Mouse (Mus musculus) thymus, adult 2 months (tissue): ENCODE data around the gene Helq.

Source experiments
- CTCF ChIP-seq: fragments of 200-500 bp; IDR thresholded peaks from 2 replicates; pipeline ENCODE4 v1.5.1; 2012; ENCODE audit warnings: mild to moderate bottlenecking, control low read depth, low read length, moderate library complexity, borderline replicate concordance; ENCODE audit not compliant: control insufficient read depth, poor library complexity, insufficient read depth; ENCODE audit errors: extremely low read depth
- POLR2A ChIP-seq: fragments of 200-500 bp; IDR thresholded peaks from 2 replicates; pipeline ENCODE4 v1.6.1; 2012; ENCODE audit warnings: mild to moderate bottlenecking, low read length, control low read depth, moderate library complexity; ENCODE audit not compliant: control insufficient read depth, poor library complexity, insufficient read depth; ENCODE audit errors: extremely low read depth

DNA sequence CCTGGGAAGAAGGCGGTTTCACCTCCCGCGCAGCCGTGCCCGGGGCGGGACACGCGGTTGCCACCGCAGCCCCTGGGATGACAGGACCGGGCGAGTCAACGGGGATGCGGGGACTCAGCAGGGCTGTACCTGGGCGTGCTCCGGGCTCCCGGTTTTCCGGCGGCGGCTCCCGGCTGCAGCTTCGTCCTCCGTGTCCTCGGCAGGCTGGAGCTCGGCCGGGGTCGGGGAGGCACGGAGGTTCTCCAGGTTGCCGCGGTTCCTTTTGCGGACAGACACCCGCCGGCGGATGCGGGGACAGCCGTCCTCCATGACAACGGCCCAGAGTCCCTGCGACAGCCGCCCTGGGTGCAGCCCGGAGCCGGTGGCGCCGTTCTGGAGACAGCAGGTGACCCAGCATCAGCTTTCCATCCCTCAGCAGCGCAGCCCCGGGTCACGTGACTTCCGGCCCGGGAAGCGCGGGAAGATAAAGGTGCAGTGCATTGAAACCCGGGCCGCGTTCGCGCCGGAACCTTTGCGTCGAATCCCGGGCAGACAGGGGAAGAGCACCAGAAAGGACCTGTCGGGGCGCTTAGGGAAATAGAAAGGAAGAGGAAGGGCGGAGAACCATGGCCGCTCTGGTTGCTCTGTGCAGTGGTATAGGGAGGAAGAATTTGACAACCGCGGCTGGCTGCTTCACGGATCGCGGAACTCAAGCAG is at the start of gene Helq, which contains the start of gene Mrps18c:
- TF ChIP-seq CTCF (no peak), POLR2A (no peak; the same call in 1 of the 2 replicates)
